Mouse (Mus musculus) lung, adult 18-20 months (tissue): ENCODE data around the gene Gamt.

Source experiments
- DNase-seq, 2 experiments: peaks; one replicate each; pipeline ENCODE4 v3.0.0; 2022; ENCODE audit warnings: mixed read lengths in 2 of 2

The Gamt gene

GRCm38 (mm10) chr10:80260642-80261584, at the start of gene Gamt, which contains the start of gene Dazap1:
Gamt (minus strand) TSS chr10:80261012.
Dazap1 (plus strand) TSS chr10:80261486.
- DNase-seq, result peak; percentile 97 to 99

- peak in 1 of 2 experiments; percentile 48 for DNase-seq
These were observed 44.0 kb upstream of the Gamt start for GRCm38 (mm10) chr10:80304862-80305261.

GRCm38 (mm10) chr10:80304458-80304857, 43.6 kb upstream of the Gamt start:
- DNase-seq, result no peak

GRCm38 (mm10) chr10:80302471-80302881, 41.7 kb upstream of the Gamt start:
- DNase-seq, result peak; percentile 78 to 81

GRCm38 (mm10) chr10:80302082-80302355, 41.2 kb upstream of the Gamt start:
- no peak for DNase-seq

- DNase-seq, result no peak
These were observed 40.7 kb upstream of the Gamt start for GRCm38 (mm10) chr10:80301256-80302081.

- no peak for DNase-seq
These were observed 39.9 kb upstream of the Gamt start for GRCm38 (mm10) chr10:80300672-80301181.

- no peak for DNase-seq
These were observed 39.0 kb upstream of the Gamt start for GRCm38 (mm10) chr10:80299824-80300223.

GRCm38 (mm10) chr10:80299301-80299700, 38.5 kb upstream of the Gamt start:
- no peak for DNase-seq

- DNase-seq, result no peak
These were observed 37.9 kb upstream of the Gamt start for GRCm38 (mm10) chr10:80298571-80299281.

GRCm38 (mm10) chr10:80297526-80298133, 36.8 kb upstream of the Gamt start:
- no peak for DNase-seq

- no peak for DNase-seq
These were observed 36.0 kb upstream of the Gamt start for GRCm38 (mm10) chr10:80296824-80297223.

- DNase-seq, result peak; percentile 69 to 71
These were observed 35.0 kb upstream of the Gamt start, which contains the start of gene Apc2 for GRCm38 (mm10) chr10:80295618-80296425. Apc2 (plus strand) TSS chr10:80295977.

- DNase-seq, result no peak
These were observed 34.0 kb upstream of the Gamt start for GRCm38 (mm10) chr10:80294788-80295303.

- DNase-seq, result no peak
These were observed 33.5 kb upstream of the Gamt start for GRCm38 (mm10) chr10:80294311-80294710.

GRCm38 (mm10) chr10:80293325-80293724, 32.5 kb upstream of the Gamt start:
- DNase-seq, result no peak

- peak; percentile 94 to 96 for DNase-seq
These were observed 31.7 kb upstream of the Gamt start, which contains the start of gene Rps15 for GRCm38 (mm10) chr10:80292251-80293146. Rps15 (plus strand) TSS chr10:80292453.

- no peak for DNase-seq
These were observed 27.8 kb upstream of the Gamt start for GRCm38 (mm10) chr10:80288657-80289056.

GRCm38 (mm10) chr10:80288097-80288496, 27.3 kb upstream of the Gamt start:
- DNase-seq, result no peak
